Mouse (Mus musculus) liver, postnatal 0 days (tissue): ENCODE data around the gene Mctp1.

Source experiments
- CTCF ChIP-seq: sonication (generic); IDR thresholded peaks from 2 replicates; pipeline ENCODE4 v1.5.1; 2016; ENCODE audit warnings: antibody characterized with exemption, low read depth
- EP300 ChIP-seq: IDR thresholded peaks from 2 replicates; pipeline ENCODE4 v1.6.1; 2016; ENCODE audit warnings: antibody characterized with exemption, low read depth, mild to moderate bottlenecking

- no peak for TF ChIP-seq CTCF
- TF ChIP-seq EP300: no peak
These were observed 176.6 kb downstream of the Mctp1 start for GRCm38 (mm10) chr13:76560918-76561317.
